Mouse (Mus musculus) kidney, adult 2 months (tissue): ENCODE results near the gene Morc1. TPM values are rescaled to one million over a fixed set of nuclear protein-coding genes. Genes with fewer than 3 reads are reported as not detected.

Experiments used
- DNase-seq: peaks from one replicate; pipeline ENCODE4 v3.0.0; 2021
- H3K27ac ChIP-seq: fragments of 200-500 bp; 2 replicates; pipeline ENCODE4 v1.5.1; 2012; ENCODE audit warnings: low read depth, low read length, control low read depth, inconsistent platforms; ENCODE audit not compliant: insufficient read depth
- H3K27me3 ChIP-seq: fragments of 200-500 bp; replicated peaks from 2 replicates; pipeline ENCODE4 v1.6.1; 2012; ENCODE audit warnings: mild to moderate bottlenecking, moderate library complexity, low read length, inconsistent platforms; ENCODE audit not compliant: control insufficient read depth, insufficient read depth
- H3K36me3 ChIP-seq: fragments of 200-500 bp; 2 replicates; pipeline ENCODE4 v1.6.1; 2012; ENCODE audit warnings: mild to moderate bottlenecking, moderate library complexity, low read length, inconsistent platforms; ENCODE audit not compliant: control insufficient read depth, insufficient read depth
- H3K4me1 ChIP-seq: fragments of 200-500 bp; 2 replicates; pipeline ENCODE4 v1.6.1; 2011; ENCODE audit warnings: low read length; ENCODE audit not compliant: control insufficient read depth, insufficient read depth
- H3K4me3 ChIP-seq: fragments of 200-500 bp; 2 replicates; pipeline ENCODE4 v1.5.1; 2011; ENCODE audit warnings: mild to moderate bottlenecking, low read depth, low read length, control low read depth; ENCODE audit not compliant: insufficient read depth
- CTCF ChIP-seq: fragments of 200-500 bp; conservative IDR thresholded peaks from 2 replicates; pipeline ENCODE4 v1.5.1; 2011; ENCODE audit warnings: low read depth, mild to moderate bottlenecking, control low read depth, low read length, moderate library complexity, mixed read lengths; ENCODE audit not compliant: insufficient read depth, insufficient read length
- POLR2A ChIP-seq: fragments of 200-500 bp; IDR thresholded peaks from one replicate; pipeline ENCODE4 v1.6.1; 2011; ENCODE audit warnings: low read depth, low read length, control low read depth
- WGBS: fragments of 180-500 bp; shearing (Covaris S2); methylation state at CpG from one replicate; pipeline ENCODE4 v1.1.7; 2018; 5-methylcytosine and 5-hydroxymethylcytosine counted together
- polyA plus RNA-seq: library from polyadenylated mRNA; depleted of rRNA; stranded (reverse); fragments of >200 nt; gene quantifications from 2 replicates; pipeline ENCODE4 v1.2.3, GENCODE M21; 2012

Gene Morc1
- polyA plus RNA-seq, 1 experiment, result 0.02 TPM

- Histone ChIP-seq H3K4me3 (no peak overlapping the region), H3K27me3 (no peaks in the 10 kb centered on the region), H3K27ac (no peak overlapping the region), H3K36me3 (no peaks in the 10 kb centered on the region), H3K4me1 (peaks cover 2% of the 10 kb centered on the region; the same call in 1 of the 2 replicates)
- WGBS, result 38% methylated on average over 10 of the region's 10 CpGs
- DNase-seq, result peak; percentile 57
- TF ChIP-seq CTCF (no peak), POLR2A (no peak)
Observed at GRCm38 (mm10) chr16:48405674-48406403, 25.2 kb upstream of the Morc1 start.

- no peak for DNase-seq
- Histone ChIP-seq H3K4me3 (0 out of 2 replicates have a peak overlapping the region, but pooled peaks have one; percentile 26), H3K27me3 (no peaks in the 10 kb centered on the region), H3K27ac (no peak overlapping the region), H3K4me1 (peaks cover 2% of the 10 kb centered on the region; the same call in 1 of the 2 replicates), H3K36me3 (no peaks in the 10 kb centered on the region)
- TF ChIP-seq POLR2A (no peak), CTCF (no peak)
- WGBS, result 44% methylated on average over 7 of the region's 7 CpGs
Observed at GRCm38 (mm10) chr16:48409580-48409979, 21.5 kb upstream of the Morc1 start.

- Histone ChIP-seq H3K27me3 (no peaks in the 10 kb centered on the region), H3K27ac (no peak overlapping the region), H3K36me3 (no peaks in the 10 kb centered on the region), H3K4me1 (peaks cover 2% of the 10 kb centered on the region; the same call in 1 of the 2 replicates), H3K4me3 (no peak overlapping the region)
- TF ChIP-seq CTCF, result no peak
- TF ChIP-seq POLR2A, result no peak
- WGBS, result 74% methylated on average over 3 of the region's 3 CpGs
- DNase-seq, result no peak
Observed at GRCm38 (mm10) chr16:48410125-48410524, 20.9 kb upstream of the Morc1 start.

GRCm38 (mm10) chr16:48412246-48412645 is 18.8 kb upstream of the Morc1 start, which contains the start of gene Gm5485:
TSS of gene Gm5485 (minus strand) at chr16:48412416.
- no peak within 1 kb of the TSS for H3K4me3 ChIP-seq
- no peak for DNase-seq
- H3K4me1 ChIP-seq, result no peaks in the 10 kb centered on the region; the same call in 1 of the 2 replicates
- TF ChIP-seq CTCF (no peak), POLR2A (no peak)
- no peak within 1 kb of the TSS for H3K27ac ChIP-seq
- H3K27me3 ChIP-seq, result no peaks in the 10 kb centered on the region
- 55% methylated on average over 1 of the region's 1 CpGs for WGBS
- no peaks in the 10 kb centered on the region for H3K36me3 ChIP-seq

- Histone ChIP-seq H3K4me1 (peaks cover 6% of the 10 kb centered on the region; the same call in 1 of the 2 replicates), H3K27ac (no peak overlapping the region), H3K4me3 (no peak overlapping the region), H3K27me3 (no peaks in the 10 kb centered on the region), H3K36me3 (no peaks in the 10 kb centered on the region)
- peak; percentile 15 for DNase-seq
- no peak for TF ChIP-seq POLR2A
- TF ChIP-seq CTCF, result no peak
- WGBS, result 61% methylated on average over 3 of the region's 3 CpGs
Observed at GRCm38 (mm10) chr16:48418557-48418956, 12.5 kb upstream of the Morc1 start.

- TF ChIP-seq POLR2A, result no peak
- TF ChIP-seq CTCF, result no peak
- WGBS, result 76% methylated on average over 2 of the region's 2 CpGs
- no peak for DNase-seq
- Histone ChIP-seq H3K36me3 (no peaks in the 10 kb centered on the region), H3K27me3 (no peaks in the 10 kb centered on the region), H3K4me1 (peaks cover 6% of the 10 kb centered on the region; the same call in 1 of the 2 replicates), H3K4me3 (no peak overlapping the region), H3K27ac (no peak overlapping the region)
Observed at GRCm38 (mm10) chr16:48419035-48419434, 12.0 kb upstream of the Morc1 start.

- no peaks in the 10 kb centered on the region for H3K36me3 ChIP-seq
- H3K27ac ChIP-seq, result peak overlapping the region; percentile 89
- no peak for TF ChIP-seq CTCF
- TF ChIP-seq POLR2A, result no peak
- H3K4me1 ChIP-seq, result peaks cover 6% of the 10 kb centered on the region; the same call in 1 of the 2 replicates
- H3K27me3 ChIP-seq, result no peaks in the 10 kb centered on the region
- H3K4me3 ChIP-seq, result no peak overlapping the region
- DNase-seq, result peak; percentile 91
- 15% methylated on average over 2 of the region's 2 CpGs for WGBS
Observed at GRCm38 (mm10) chr16:48422501-48422900, 8.5 kb upstream of the Morc1 start.
